Mouse (Mus musculus) embryonic facial prominence, embryonic 11.5 days (tissue): Measurements from ENCODE around the gene Syngr1. TPM values are rescaled to one million over a fixed set of nuclear protein-coding genes. Genes with fewer than 3 reads are reported as not detected.

Experiments used
- ATAC-seq: fragments of 200-750 bp; cut with Nextera tagmentation; replicated peaks from 2 replicates; pipeline ENCODE4 v1.8.0; 2017; ENCODE audit warnings: low read depth; ENCODE audit not compliant: insufficient number of reproducible peaks, low FRiP score, low TSS enrichment
- DNase-seq: peaks from one replicate; pipeline ENCODE4 v3.0.0-alpha.2; 2015; ENCODE audit warnings: low spot score
- H3K27ac ChIP-seq: fragments of 300-500 bp; sonication (generic); replicated peaks from 2 replicates; pipeline ENCODE4 v1.5.1; 2014; ENCODE audit warnings: mild to moderate bottlenecking, low read depth, low read length, control low read depth
- H3K27me3 ChIP-seq: fragments of 300-500 bp; sonication (generic); 2 replicates; pipeline ENCODE4 v1.6.1; 2014; ENCODE audit warnings: mild to moderate bottlenecking, low read length, moderate library complexity, mixed read lengths; ENCODE audit not compliant: control insufficient read depth, insufficient read depth
- H3K36me3 ChIP-seq: fragments of 300-500 bp; sonication (generic); replicated peaks from 2 replicates; pipeline ENCODE4 v1.6.1; 2014; ENCODE audit warnings: low read depth, mild to moderate bottlenecking, low read length, moderate library complexity, mixed read lengths; ENCODE audit not compliant: control insufficient read depth, insufficient read depth
- H3K4me1 ChIP-seq: fragments of 300-500 bp; sonication (generic); 2 replicates; pipeline ENCODE4 v1.6.1; 2014; ENCODE audit warnings: low read length, mixed read lengths; ENCODE audit not compliant: control insufficient read depth, insufficient read depth
- H3K4me2 ChIP-seq: fragments of 300-500 bp; sonication (generic); 2 replicates; pipeline ENCODE4 v1.6.1; 2014; ENCODE audit warnings: low read depth, mild to moderate bottlenecking, control low read depth, low read length, moderate library complexity
- H3K4me3 ChIP-seq: fragments of 300-500 bp; sonication (generic); 2 replicates; pipeline ENCODE4 v1.5.1; 2014; ENCODE audit warnings: low read depth, low read length, control low read depth
- H3K9ac ChIP-seq: fragments of 300-500 bp; sonication (generic); replicated peaks from 2 replicates; pipeline ENCODE4 v1.6.1; 2014; ENCODE audit warnings: mild to moderate bottlenecking, control low read depth, low read length
- H3K9me3 ChIP-seq: fragments of 300-500 bp; sonication (generic); replicated peaks from 2 replicates; pipeline ENCODE4 v1.6.1; 2016; ENCODE audit warnings: mild to moderate bottlenecking, low read length, inconsistent platforms, mixed read lengths; ENCODE audit not compliant: control insufficient read depth
- WGBS: fragments of 180-500 bp; shearing (Covaris S2); extraction: QIAGEN DNeasy Blood & Tissue Kit; methylation state at CpG from one replicate; pipeline ENCODE4 v1.1.7; 2014; 5-methylcytosine and 5-hydroxymethylcytosine counted together
- polyA plus RNA-seq: library from polyadenylated mRNA; unstranded; fragments of >200 nt; fragmentation: Nextera tagmentation; extraction: Ambion mirVana; gene quantifications from 2 replicates; pipeline ENCODE4 v1.2.1, GENCODE M21; 2014

The Syngr1 gene
- polyA plus RNA-seq, 1 experiment from 2014 or later = 6.4 TPM

GRCm38 (mm10) chr15:80088637-80089036 lies 2.5 kb upstream of the Syngr1 start:
- no peak overlapping the region for H3K27ac ChIP-seq
- no peaks in the 10 kb centered on the region for H3K36me3 ChIP-seq
- no peaks in the 10 kb centered on the region for H3K9me3 ChIP-seq
- no peaks in the 10 kb centered on the region for H3K4me1 ChIP-seq
- H3K27me3 ChIP-seq = peaks cover 22% of the 10 kb centered on the region
- no peak overlapping the region for H3K4me2 ChIP-seq
- H3K4me3 ChIP-seq = no peak overlapping the region
- DNase-seq (peak; percentile 94), ATAC-seq (no peak)
- H3K9ac ChIP-seq = no peak overlapping the region
- 25% methylated on average over 4 of the region's 4 CpGs for WGBS

DNA sequence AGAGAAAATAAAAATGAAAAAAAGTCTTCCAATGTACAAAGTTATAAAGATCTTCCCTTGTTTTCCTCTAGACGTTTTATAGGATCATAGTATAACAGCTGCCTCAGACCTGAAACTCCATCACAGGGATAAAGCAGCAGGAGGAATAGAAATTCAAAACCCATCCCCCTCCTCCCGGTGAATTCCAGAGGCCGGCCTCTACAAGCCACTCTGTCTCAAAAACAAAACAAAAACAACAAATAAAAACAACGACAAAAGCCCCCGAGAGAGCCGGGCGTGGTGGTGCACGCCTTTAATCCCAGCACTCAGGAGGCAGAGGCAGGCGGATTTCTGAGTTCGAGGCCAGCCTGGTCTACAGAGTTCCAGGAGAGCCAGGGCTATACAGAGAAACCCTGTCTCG lies 979 bp upstream of the Syngr1 start:
- Histone ChIP-seq H3K9ac (no peak overlapping the region), H3K27ac (no peak overlapping the region), H3K4me2 (no peak overlapping the region), H3K4me1 (no peaks in the 10 kb centered on the region), H3K9me3 (no peaks in the 10 kb centered on the region), H3K4me3 (no peak overlapping the region), H3K27me3 (peaks cover 22% of the 10 kb centered on the region), H3K36me3 (no peaks in the 10 kb centered on the region)
- DNase-seq (no peak), ATAC-seq (no peak)
- 78% methylated on average over 11 of the region's 11 CpGs for WGBS

DNA sequence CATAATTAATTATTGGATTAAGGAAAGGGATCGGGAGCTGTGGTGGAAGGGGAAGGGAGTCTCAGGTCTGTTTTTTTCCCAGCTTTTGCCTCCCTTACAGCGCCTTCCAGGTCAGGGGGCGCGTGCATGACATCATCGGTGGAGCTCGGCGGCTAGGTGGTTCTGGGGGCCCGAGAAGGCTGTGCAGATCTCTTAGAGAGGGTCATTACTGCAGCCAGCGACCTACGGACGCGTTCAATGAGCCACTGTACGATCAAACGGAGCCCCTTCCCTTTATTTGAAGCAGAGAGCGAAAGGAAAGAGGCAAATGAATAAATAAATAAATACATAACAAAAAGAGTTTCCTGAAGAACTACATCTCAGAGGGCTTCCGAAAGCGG lies 403 bp upstream of the Syngr1 start:
- ATAC-seq (0 out of 2 replicates have a peak, but pooled peaks have one; percentile 51), DNase-seq (peak; percentile 30)
- Histone ChIP-seq H3K4me3 (peak overlapping the region; percentile 65), H3K4me1 (no peaks in the 10 kb centered on the region), H3K27ac (no peak overlapping the region), H3K9me3 (no peaks in the 10 kb centered on the region), H3K36me3 (no peaks in the 10 kb centered on the region), H3K9ac (peak overlapping the region; percentile 65), H3K27me3 (peaks cover 22% of the 10 kb centered on the region), H3K4me2 (peak overlapping the region; percentile 95)
- WGBS = 3% methylated on average over 17 of the region's 17 CpGs

DNA sequence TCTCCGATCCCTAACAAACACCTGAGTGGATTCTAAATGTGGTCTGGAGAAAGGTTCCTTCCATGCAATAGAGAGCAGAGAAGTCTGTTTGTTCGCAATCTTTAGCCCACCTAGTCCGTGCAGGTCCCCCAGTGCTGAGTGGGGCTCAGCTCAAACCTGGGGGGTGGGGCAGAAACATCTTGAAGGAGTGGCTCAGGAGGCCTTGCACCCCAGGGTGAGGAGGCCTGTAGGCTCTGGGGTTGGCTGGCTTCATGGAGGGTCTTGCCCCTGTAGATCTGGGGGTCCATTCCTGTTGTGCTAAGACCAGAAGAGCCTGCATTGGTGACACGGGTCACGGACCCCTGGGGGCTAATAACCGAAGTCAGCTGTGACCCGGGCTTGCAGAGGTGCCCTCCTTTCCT lies 907 bp downstream of the Syngr1 start:
- Histone ChIP-seq H3K4me3 (no peak overlapping the region), H3K36me3 (no peaks in the 10 kb centered on the region), H3K9ac (no peak overlapping the region), H3K27me3 (peaks cover 22% of the 10 kb centered on the region), H3K27ac (no peak overlapping the region), H3K4me1 (no peaks in the 10 kb centered on the region; the same call in 1 of the 2 replicates), H3K4me2 (peak overlapping the region; percentile 15; the same call in 1 of the 2 replicates), H3K9me3 (no peaks in the 10 kb centered on the region)
- ATAC-seq (no peak), DNase-seq (no peak)
- WGBS = 10% methylated on average over 7 of the region's 7 CpGs

- DNase-seq (no peak), ATAC-seq (no peak)
- no peak overlapping the region for H3K9ac ChIP-seq
- H3K4me3 ChIP-seq = no peak overlapping the region
- WGBS = 18% methylated on average over 8 of the region's 8 CpGs
- no peak overlapping the region for H3K4me2 ChIP-seq
- no peak overlapping the region for H3K27ac ChIP-seq
- H3K36me3 ChIP-seq = no peaks in the 10 kb centered on the region
- H3K9me3 ChIP-seq = no peaks in the 10 kb centered on the region
- H3K4me1 ChIP-seq = peaks cover 3% of the 10 kb centered on the region
- peaks cover 22% of the 10 kb centered on the region for H3K27me3 ChIP-seq
Measured at GRCm38 (mm10) chr15:80092599-80092998, 1.5 kb downstream of the Syngr1 start.

DNA sequence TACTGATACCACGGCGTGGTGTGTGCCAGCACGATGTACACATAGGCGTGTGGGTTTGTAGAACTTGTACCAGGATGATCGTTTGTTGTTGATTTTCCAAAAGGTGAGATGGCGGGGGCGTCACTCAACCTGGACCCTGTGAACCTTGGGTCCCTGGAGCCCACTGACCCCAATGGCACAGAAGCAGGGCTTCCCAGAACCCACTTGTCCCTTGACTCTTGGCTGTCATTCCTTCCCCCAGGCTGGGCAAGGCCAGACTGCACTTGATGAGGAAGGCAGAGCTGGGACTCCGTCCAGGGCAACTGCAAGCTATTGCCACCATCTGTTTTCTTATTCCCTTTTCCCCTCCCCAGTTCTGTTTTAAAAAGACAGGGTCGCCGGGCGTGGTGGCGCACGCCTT lies 3.1 kb downstream of the Syngr1 start:
- Histone ChIP-seq H3K27ac (no peak overlapping the region), H3K4me2 (no peak overlapping the region), H3K27me3 (peaks cover 27% of the 10 kb centered on the region), H3K4me1 (peaks cover 3% of the 10 kb centered on the region), H3K36me3 (no peaks in the 10 kb centered on the region), H3K9ac (no peak overlapping the region), H3K4me3 (no peak overlapping the region), H3K9me3 (no peaks in the 10 kb centered on the region)
- DNase-seq (no peak), ATAC-seq (no peak)
- 93% methylated on average over 13 of the region's 13 CpGs for WGBS

GRCm38 (mm10) chr15:80095596-80095995 lies 4.5 kb downstream of the Syngr1 start:
- no peaks in the 10 kb centered on the region for H3K36me3 ChIP-seq
- peaks cover 27% of the 10 kb centered on the region for H3K27me3 ChIP-seq
- no peaks in the 10 kb centered on the region for H3K9me3 ChIP-seq
- 63% methylated on average over 1 of the region's 1 CpGs for WGBS
- H3K4me2 ChIP-seq = no peak overlapping the region
- no peak for ATAC-seq
- DNase-seq = no peak
- H3K9ac ChIP-seq = no peak overlapping the region
- peaks cover 3% of the 10 kb centered on the region for H3K4me1 ChIP-seq
- H3K27ac ChIP-seq = no peak overlapping the region
- no peak overlapping the region for H3K4me3 ChIP-seq

DNA sequence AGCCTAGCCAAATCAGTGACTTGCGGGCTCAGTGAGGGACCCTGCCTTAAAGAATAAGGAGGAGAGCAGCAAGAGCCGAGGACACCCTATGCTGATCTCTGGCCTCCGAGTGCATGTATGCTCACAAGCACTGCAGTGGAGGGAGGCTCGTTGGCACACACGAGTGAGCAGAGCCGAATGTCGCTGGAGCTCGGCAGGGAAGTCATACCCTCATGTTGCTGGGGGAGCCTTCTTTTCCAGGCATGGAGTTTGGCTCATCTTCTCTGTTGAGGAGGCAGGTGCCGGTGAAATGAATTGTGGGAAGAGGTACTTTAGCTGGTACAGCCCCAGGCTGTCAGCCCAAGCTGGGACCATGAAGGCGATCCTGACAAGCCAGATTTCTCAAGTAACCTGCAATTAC lies 5.3 kb downstream of the Syngr1 start:
- ATAC-seq (no peak), DNase-seq (no peak)
- peaks cover 3% of the 10 kb centered on the region for H3K4me1 ChIP-seq
- no peak overlapping the region for H3K4me3 ChIP-seq
- H3K9me3 ChIP-seq = no peaks in the 10 kb centered on the region
- H3K4me2 ChIP-seq = no peak overlapping the region
- peaks cover 21% of the 10 kb centered on the region for H3K27me3 ChIP-seq
- WGBS = 64% methylated on average over 10 of the region's 10 CpGs
- H3K36me3 ChIP-seq = no peaks in the 10 kb centered on the region
- H3K27ac ChIP-seq = no peak overlapping the region
- no peak overlapping the region for H3K9ac ChIP-seq
